Mouse (Mus musculus): Measurements from ENCODE around the gene Klhl18. TPM values are rescaled to one million over a fixed set of nuclear protein-coding genes. Genes with fewer than 3 reads are reported as not detected.

Klhl18 gene
- polyA plus RNA-seq (2012; rRNA removed; ENCODE audit: low replicate concordance), result 16.0 and 25.8 TPM in 2 replicates

GRCm38 (mm10) chr9:110476124-110477091, at the start of gene Klhl18, which contains the start of gene Kif9:
Klhl18 (minus strand) TSS chr9:110476694.
Kif9 (plus strand) TSS chr9:110476958.

GRCm38 (mm10) chr9:110419511-110420112, 56.9 kb downstream of the Klhl18 start, which contains the start of gene Ngp:
Ngp (plus strand) TSS chr9:110419747.

DNA sequence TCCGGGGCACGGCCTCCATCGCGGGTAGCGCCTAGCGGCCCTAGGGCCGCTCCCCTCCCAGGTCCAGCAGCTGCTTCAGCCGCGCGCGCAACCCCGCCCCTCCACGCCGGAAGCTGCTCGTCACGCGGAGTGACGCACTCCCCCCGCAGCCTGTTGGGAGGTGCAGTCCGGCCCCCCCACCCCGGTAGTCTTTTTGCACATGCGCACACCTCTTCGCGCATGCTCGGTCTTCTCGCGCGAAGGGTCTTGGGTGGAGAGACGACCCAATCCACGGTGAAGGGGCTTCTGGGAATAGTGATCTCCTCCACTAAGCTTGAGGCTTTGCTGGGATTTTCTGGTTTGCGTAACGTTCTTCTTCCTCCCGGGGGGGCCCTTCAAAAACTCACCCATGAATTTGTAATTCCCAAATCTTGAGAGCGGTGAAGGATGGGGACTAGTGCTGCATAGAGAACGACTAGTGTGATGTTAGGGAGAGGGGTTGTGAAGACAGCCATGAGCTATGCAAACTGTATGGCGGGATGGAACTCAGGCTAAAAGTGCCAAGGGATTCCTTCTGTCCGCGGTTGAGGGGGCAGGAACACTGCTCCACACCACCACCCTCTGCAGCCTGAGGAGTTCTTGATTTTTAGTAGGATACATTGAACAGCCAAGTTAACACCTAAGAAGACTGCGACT, 68.3 kb downstream of the Klhl18 start, which contains the start of gene Ptpn23:
Ptpn23 (minus strand) TSS at position 115 of the 675 bp plus-strand sequence.

Other genes starting within 250 kb of the Klhl18 start
- 2.3 and 5.0 TPM in 2 replicates for gene Cspg5, start 232.9 kb downstream of the Klhl18 start, polyA plus RNA-seq (2012; rRNA removed; ENCODE audit: low replicate concordance)
- 11.1 and 21.4 TPM in 2 replicates for gene Elp6, start 171.5 kb downstream of the Klhl18 start, polyA plus RNA-seq (2012; rRNA removed; ENCODE audit: low replicate concordance)
- 23.6 and 37.5 TPM in 2 replicates for gene Scap, start 143.4 kb downstream of the Klhl18 start, polyA plus RNA-seq (2012; rRNA removed; ENCODE audit: low replicate concordance)
- gene Ptpn23, start 68.5 kb downstream of the Klhl18 start, polyA plus RNA-seq (2012; rRNA removed; ENCODE audit: low replicate concordance), result 19.8 and 35.0 TPM in 2 replicates
- 0.16 and 1.3 TPM in 2 replicates for gene Ngp, start 56.9 kb downstream of the Klhl18 start, polyA plus RNA-seq (2012; rRNA removed; ENCODE audit: low replicate concordance)
- gene Kif9, start 264 bp upstream of the Klhl18 start, polyA plus RNA-seq (2012; rRNA removed; ENCODE audit: low replicate concordance), result 1.0 and 1.4 TPM in 2 replicates
- 36.3 and 56.5 TPM in 2 replicates for gene Setd2, start 55.9 kb upstream of the Klhl18 start, polyA plus RNA-seq (2012; rRNA removed; ENCODE audit: low replicate concordance)
- gene Nradd, start 147.8 kb upstream of the Klhl18 start, polyA plus RNA-seq (2012; rRNA removed; ENCODE audit: low replicate concordance), result 12.8 and 38.1 TPM in 2 replicates
- 27.7 and 35.7 TPM in 2 replicates for gene Nbeal2, start 177.5 kb upstream of the Klhl18 start, polyA plus RNA-seq (2012; rRNA removed; ENCODE audit: low replicate concordance)
- 72.6 and 80.9 TPM in 2 replicates for gene Ccdc12, start 179.8 kb upstream of the Klhl18 start, polyA plus RNA-seq (2012; rRNA removed; ENCODE audit: low replicate concordance)